Comparison of ENCODE assay signal across 8 mouse cellular contexts in genomic region chr7:120103019-120103567, GRCm38 (mm10). TPM values are rescaled to one million over a fixed set of nuclear protein-coding genes. Genes with fewer than 3 reads are reported as not detected.
DNase-seq lines count a peak whose midpoint lies in the region; ATAC-seq and TF ChIP-seq lines count a peak whose summit lies in the region.

No protein-coding gene starts in this region.

- H3K4me3 ChIP-seq in lung, embryonic 15.5 days: peak overlapping the region; percentile 79
- peak overlapping the region; percentile 83 for H3K4me3 ChIP-seq in small intestine, adult 2 months (ENCODE audit: low read depth, low read length)

- DNase-seq in heart, adult 11 months: peak; percentile 95
- DNase-seq in heart, postnatal 25 days (ENCODE audit: low spot score): no peak
- DNase-seq in cerebellum, postnatal 14 days: peak; percentile 14 to 45
- peak; percentile 29 for DNase-seq in heart, adult 8-10 months (ENCODE audit: low spot score)
- peak; percentile 23 to 38 for DNase-seq in kidney, adult 8-10 months
- no peak for DNase-seq in spleen, adult 12 weeks (ENCODE audit: low spot score)

- 2% methylated on average over 25 of the region's 25 CpGs for WGBS in lung, embryonic 15.5 days
- 3% methylated on average over 25 of the region's 25 CpGs for WGBS in small intestine, adult 2 months

- peak overlapping the region; percentile 82 for H3K27ac ChIP-seq in lung, embryonic 15.5 days
- no peak overlapping the region for H3K27ac ChIP-seq in small intestine, adult 2 months (ENCODE audit: insufficient read depth, low read depth, low read length)

- H3K4me2 ChIP-seq in lung, embryonic 15.5 days: peak overlapping the region; percentile 72

- H3K4me1 ChIP-seq in lung, embryonic 15.5 days: peaks cover 21% of the 10 kb centered on the region
- peaks cover 5% of the 10 kb centered on the region for H3K4me1 ChIP-seq in small intestine, adult 2 months (ENCODE audit: control insufficient read depth, insufficient read depth, insufficient read length, low read length)

- H3K36me3 ChIP-seq in lung, embryonic 15.5 days: 0 out of 2 replicates have a peak, but pooled peaks cover 6% of the 10 kb centered on the region
- peaks cover 4% of the 10 kb centered on the region; the same call in 1 of the 2 replicates for H3K36me3 ChIP-seq in small intestine, adult 2 months (ENCODE audit: control insufficient read depth, insufficient read depth, low read length)

- no peaks in the 10 kb centered on the region for H3K27me3 ChIP-seq in lung, embryonic 15.5 days
- no peaks in the 10 kb centered on the region for H3K27me3 ChIP-seq in small intestine, adult 2 months (ENCODE audit: control insufficient read depth, insufficient read depth, low read length)

- TF ChIP-seq POLR2A in small intestine, adult 2 months (IDR thresholded peaks at IDR 0.05; ENCODE audit: low read depth, low read length): no peak

- peak; percentile 49 for ATAC-seq in lung, embryonic 15.5 days (ENCODE audit: borderline replicate concordance, extremely low read depth, low FRiP score, low TSS enrichment)

- intact Hi-C loops in heart, postnatal 25 days (cut with DNase I): no loop called here

- peak overlapping the region; percentile 72 for H3K9ac ChIP-seq in lung, embryonic 15.5 days

- TF ChIP-seq CTCF in small intestine, adult 2 months (IDR thresholded peaks at IDR 0.05; ENCODE audit: extremely low read depth, insufficient read length, insufficient replicate concordance, low read depth, low read length): no peak

- no peaks in the 10 kb centered on the region for H3K9me3 ChIP-seq in lung, embryonic 15.5 days

RNA-seq across cellular contexts. Expression of gene Tmem159, which starts 0.9 kb away (rescaled TPM):
- total RNA-seq in heart, postnatal 25 days (2021): 10 to 100 TPM; 19.5 to 23.2 TPM
- 10 to 100 TPM; 23.0 to 29.5 (median 27.1) TPM for total RNA-seq in heart, adult 8-10 months (2022)
- 42.5 and 43.7 TPM in 2 replicates for polyA plus RNA-seq in lung, embryonic 15.5 days (2015; fragmentation: Nextera tagmentation; extraction: Ambion mirVana)
- polyA plus RNA-seq in small intestine, adult 2 months (2012; rRNA removed): 6.8 and 14.2 TPM in 2 replicates

RNA-seq across cellular contexts. Expression of gene Dnah3, which starts 8.0 kb away (rescaled TPM):
- not detected for total RNA-seq in heart, postnatal 25 days (2021)
- under 1 TPM in 1 of 4 experiments, not detected in 3; 0.14 TPM for total RNA-seq in heart, adult 8-10 months (2022)
- 0.40 and 0.60 TPM in 2 replicates for polyA plus RNA-seq in lung, embryonic 15.5 days (2015; fragmentation: Nextera tagmentation; extraction: Ambion mirVana)
- polyA plus RNA-seq in small intestine, adult 2 months (2012; rRNA removed): not detected in 2 replicates

RNA-seq across cellular contexts. Expression of gene Zp2, which starts 42.0 kb away (rescaled TPM):
- total RNA-seq in heart, postnatal 25 days (2021): under 1 TPM; 0.34 to 0.49 TPM
- total RNA-seq in heart, adult 8-10 months (2022): 1 to 10 TPM in 1 of 4 experiments, under 1 TPM in 3; 0.78 to 1.6 (median 0.83) TPM
- polyA plus RNA-seq in lung, embryonic 15.5 days (2015; fragmentation: Nextera tagmentation; extraction: Ambion mirVana): not detected in 2 replicates
- polyA plus RNA-seq in small intestine, adult 2 months (2012; rRNA removed): 0.04 and 0.05 TPM in 2 replicates

Comparison
In these comparisons a context has a peak if more than half of its experiments do, and no peak if none do; other contexts are left out.
1. DNase-seq: peak in heart, adult 11 months (single experiment), cerebellum, postnatal 14 days (2 of 2), heart, adult 8-10 months (single experiment) and kidney, adult 8-10 months (2 of 2); none in heart, postnatal 25 days (single experiment) and spleen, adult 12 weeks (single experiment).